Mouse (Mus musculus): ENCODE measurements around the gene Atf6.

The Atf6 gene

DNA sequence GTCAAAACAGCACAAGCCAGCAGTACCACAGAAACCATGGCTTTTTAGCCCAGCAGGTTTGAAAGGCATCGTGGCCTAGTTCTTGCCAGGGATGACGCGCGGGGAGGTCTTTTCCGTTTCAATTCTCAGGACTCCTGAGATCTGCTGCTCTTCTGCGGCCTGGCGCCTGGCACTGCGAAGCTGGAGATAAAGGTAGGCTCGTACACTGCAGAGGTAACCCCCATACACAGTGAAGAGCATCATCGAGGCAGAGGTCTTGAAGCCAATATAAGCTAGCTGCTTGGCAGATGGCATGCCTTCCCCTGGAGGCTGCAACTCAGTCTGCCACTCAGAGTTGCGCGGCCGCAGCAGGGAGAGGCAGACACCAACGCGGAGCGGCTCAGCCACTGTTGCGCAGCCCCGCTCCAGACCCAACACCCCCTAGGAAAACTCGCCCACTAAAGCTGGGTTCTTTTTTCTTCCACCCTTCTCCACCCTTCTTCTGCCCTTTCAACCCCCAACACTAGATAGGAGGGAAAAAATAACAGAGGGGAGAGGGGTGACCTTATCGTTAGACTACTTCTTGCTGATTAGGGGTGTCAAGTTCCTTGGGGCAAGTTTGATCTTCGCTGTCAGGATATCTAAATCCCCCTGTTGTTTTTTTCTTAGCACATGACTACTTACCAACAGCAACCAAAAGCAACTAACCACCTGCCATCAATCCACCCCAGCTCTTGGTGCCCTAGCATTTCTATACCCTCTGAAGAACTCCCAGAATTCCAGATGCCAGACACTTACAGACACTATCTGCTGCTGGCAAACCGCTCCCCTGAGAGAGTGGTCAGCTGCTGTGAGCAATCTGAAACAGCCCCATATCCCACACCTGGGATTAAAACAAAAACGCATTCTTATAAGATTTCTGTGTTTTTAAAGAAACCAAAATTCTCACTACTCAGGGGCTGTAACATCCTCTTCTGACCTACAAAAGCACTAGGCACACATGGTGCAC is 16.6 kb downstream of the Atf6 start:
- intact Hi-C loops (cut with DNase I), result no loop called here

DNA sequence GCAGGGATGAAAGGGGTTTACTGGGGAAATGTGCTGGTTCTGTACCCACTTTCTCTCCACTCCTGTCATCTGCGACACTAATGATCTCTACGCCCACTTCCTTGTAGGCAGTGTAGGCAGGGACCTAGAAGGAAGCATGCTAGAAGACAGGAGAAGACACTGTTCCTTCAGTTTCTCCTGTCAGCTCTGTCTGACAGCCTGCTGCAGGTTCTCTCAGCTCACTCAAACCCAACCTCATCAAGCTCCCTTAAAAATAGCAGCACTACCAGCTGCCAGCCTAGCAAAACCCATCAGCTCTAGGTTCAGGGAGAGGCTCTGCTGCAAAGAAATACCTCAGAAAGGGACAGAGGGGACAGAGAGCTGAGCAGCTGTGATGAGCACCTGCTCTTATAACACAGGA is 17.6 kb downstream of the Atf6 start:
- intact Hi-C loops (cut with DNase I), result no loop called here

DNA sequence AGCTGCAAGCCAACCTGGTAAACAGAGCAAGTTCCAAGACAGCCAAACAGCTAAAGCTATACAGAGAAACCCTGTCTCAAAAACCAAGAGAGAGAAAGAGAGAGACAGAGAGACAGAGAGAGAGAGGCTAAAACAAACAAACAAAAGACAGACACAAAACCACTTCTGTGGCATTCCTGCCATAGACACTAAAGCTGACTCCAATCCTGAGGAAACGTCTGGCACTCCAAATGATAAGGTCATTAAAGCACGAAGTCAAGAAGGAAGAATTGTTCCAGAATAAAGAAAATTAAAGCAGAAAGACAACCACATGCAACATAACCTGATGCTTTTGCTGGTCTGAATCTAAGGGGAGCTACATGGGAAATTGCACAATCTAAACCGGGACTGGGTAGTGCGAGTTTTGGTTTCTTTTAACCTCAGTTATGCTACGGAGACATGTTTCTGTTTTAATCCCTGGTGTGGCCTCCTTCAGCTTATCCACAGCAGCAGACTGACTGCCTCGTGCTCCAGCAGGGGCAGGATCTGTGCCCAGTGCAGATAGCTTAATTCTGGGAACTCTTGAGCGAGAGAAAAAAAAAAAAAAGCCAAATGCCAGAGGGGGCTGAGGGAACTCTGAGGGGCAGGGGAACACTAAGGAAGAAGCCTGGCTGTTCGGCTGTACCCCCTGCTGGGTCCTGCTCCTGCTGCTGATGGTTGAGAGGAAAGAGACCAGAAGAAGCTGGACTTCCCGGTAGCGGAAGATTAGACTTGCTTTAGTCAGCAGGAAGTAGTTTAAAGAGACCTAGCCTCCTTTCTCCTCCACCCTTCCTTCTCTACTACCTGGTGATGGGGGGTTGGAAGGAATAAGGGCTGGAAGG is 21.9 kb downstream of the Atf6 start:
- intact Hi-C loops (cut with DNase I), result no loop called here

DNA sequence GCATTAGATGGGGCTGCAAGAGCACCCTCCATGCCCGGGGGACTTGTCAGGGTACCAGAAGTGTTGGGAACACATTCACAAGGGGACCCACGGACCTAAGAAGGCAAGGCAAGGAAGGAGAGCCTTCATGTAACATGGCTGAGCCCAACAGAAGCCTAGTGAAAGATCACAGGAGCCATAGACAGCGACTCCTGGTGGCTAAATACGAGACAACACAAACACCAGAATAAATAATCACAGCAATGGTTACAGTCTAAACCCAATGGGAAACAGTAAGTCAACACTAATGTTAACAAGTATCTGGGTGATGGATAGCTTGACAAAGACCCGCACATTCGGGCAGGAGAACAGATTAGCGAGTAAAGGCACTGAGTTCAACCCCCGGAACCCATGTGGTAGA is 23.2 kb downstream of the Atf6 start:
- intact Hi-C loops (cut with DNase I), result loop anchor here (5.0 kb wide), 1 partner anchor 547 kb away; no protein-coding TSS in a partner anchor

DNA sequence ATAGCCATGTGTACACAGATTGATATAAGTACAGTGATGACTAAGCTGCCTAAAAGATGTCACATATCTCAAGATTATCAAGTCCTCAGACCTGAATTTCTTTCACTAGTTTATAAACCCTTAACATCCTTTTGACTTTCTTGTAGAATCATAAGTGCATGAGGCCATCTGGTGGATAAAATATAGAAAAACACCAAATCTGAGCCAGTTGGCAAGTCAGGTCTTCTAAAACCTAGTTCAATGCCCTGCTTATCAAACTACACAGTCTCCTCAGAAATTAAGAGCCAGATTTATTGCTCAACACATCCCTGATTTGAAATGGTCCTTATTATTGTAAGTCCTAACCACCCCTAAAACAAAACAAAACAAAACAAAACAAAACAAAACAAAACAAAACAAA is 27.9 kb downstream of the Atf6 start:
- intact Hi-C loops (cut with DNase I), result loop anchor here (2.0 to 5.0 kb wide), 2 partner anchors 207 to 542 kb away; no protein-coding TSS in a partner anchor

DNA sequence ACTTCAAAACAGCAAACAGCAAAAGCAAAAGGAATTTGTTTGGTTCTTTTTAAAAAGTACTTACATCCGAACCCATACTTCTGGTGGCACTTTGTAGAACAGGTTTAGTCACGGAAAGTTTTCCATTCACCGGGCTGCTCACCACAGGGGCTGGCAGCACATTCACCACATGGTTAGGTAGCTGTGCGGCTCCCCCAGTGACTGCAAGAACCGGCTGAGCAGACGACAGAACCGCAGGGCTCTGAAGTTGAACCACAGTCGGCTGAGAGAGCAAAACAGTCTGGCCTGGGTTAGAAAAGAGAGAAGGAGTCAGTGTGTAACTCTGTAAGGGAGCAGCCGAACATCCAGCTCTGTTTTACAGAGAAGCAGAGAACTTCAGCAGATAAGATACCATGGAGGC is 32.8 kb downstream of the Atf6 start:
- intact Hi-C loops (cut with DNase I), result no loop called here

DNA sequence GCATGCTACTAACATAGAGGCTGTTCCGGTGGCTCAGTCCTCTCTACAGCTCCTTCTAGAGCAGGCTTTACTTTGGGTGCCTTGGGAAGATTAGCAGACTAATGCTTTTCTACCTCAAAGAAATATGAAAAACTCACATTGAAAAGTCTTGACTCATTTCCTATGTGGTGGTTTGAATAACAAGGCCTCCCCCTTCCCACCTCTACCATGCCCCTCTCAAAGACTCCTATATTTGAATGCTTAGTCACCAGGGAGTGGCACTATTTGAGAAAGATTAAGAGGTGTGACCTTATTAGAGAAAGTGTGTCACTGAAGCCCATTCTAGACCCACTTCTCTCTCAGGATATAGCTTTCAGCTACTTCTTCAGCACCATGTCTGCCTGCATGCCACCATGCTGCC is 37.8 kb downstream of the Atf6 start:
- intact Hi-C loops (cut with DNase I), result no loop called here

DNA sequence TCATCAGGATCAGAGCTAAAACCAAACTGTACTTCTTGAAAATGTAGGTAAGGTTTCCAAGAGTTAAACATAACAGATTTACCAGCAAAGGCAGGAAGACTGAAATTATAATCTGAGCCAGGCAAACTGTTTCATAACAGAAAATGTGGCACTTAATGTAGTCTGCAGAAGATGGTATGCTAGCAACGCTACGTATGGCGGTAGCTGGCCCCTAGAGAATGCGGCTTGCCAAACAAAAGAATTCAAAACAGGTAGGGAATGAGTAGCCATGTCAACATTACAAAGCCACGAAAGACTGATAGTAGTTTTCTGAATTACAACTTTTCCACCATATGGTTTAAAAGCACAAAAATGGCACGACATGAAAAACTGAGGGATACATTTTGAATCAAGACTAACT is 38.2 kb downstream of the Atf6 start:
- intact Hi-C loops (cut with DNase I), result no loop called here

DNA sequence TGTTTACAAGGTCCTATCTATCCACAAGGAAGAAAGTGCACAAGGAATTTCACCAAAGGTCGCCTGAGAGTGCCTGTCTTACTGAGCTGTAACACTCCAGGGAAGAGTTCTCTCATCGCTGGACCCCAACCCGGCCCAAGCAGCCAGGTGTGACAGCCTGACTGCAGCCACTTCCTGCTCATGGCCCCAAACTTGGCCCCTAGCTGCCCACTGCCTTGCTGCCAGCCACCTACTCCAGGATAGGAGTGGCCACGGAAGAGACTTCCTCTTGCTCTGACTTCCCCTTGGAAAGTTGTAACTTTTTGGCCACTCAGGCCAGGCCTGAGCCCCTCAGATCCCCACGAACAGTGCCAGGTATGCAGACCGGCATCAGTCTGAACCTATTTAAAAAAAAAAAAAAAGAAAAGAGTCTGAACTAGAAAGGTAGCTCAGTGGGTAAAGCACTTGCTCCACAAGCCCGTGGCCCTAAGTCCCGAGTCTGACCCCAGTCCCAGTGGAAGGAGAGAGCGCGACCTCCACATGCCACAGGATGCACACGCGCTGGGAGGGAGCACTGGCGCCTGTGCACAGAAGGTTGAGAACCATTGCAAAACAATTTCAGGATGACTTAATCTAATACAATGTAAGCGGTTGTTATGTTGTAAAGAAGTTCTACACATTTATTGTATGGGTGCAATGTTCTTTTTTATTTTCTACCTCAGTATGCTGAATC is 47.3 kb downstream of the Atf6 start:
- intact Hi-C loops (cut with DNase I), result no loop called here

DNA sequence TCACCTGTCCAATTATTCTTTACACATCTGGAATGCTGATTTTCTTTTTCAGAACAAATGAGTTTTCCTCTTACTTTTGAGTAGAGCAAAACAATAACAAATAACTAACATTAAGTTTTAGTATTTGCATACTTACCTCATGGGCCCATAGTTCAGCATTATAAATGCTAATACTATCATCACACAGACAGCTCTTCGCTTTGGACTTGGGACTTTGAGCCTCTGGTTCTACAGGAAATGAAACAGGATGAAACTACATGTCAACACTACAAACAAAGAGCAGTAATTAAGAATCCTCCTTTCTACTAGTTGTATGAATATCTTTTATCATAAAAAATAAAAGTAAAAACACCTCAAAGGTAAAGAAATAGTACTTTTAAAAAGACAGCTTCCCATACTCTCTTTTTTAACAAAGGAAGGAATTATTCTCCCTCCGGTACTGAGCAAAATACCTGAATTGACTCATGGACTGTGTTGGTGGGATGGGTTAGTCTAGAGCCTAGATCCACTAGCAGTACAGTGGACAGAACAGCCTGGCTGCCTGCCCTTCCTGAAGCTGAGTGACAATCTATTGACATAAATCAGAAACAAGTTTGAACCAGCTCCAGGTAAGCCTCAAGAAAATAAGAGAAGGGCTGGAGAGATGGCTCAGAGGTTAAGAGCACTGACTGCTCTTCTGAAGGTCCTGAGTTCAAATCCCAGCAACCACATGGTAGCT is 52.1 kb downstream of the Atf6 start:
- intact Hi-C loops (cut with DNase I), result no loop called here

DNA sequence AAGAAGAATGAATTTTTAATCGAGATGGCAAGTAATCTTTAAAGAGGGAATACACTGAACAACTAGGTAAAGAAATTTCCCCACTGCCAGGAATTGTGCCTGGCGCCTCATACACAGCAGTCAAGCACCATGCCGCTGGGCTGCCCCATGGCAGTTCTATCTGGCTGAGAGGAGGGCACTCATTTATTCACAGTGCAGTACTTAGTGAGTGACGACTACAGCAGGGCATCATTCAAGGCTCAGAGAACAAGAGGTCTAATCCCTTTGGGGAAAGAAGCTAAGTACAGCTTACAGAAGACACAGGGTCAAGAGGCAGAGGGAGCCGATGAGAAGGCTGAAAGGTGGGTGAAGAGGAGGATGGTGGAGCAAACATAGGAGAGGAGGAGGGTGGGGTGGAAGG is 54.7 kb downstream of the Atf6 start:
- intact Hi-C loops (cut with DNase I), result no loop called here

DNA sequence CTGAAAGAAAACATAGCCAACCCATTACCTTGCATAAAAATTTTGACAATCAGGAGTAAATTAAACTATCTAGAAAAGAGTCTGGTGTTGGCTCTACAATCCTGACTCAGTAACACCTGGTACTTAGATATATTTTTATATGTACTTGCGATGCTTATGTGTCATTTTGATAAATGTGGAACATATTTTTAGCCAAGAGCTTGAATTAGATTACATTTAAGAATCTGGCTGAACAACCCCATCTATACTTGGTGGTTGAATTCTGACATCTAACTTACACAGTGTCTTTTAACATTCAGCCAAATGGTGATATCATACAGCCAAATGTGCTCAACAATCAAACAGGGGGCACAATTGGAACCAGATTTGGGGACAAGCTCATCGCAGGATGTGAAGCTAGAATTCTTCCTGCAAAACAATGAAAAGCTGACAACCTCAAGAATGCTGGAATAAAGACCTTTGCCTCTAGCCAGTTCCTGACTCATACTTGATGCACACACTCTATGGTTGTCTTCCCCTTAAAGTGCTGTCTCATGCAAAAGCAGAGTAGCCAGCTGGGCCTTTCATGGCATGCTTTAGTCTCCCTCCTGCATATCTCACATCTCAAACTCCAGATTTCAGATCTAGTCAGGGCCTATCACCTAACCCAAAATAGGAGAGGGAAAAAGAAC is 59.8 kb downstream of the Atf6 start:
- intact Hi-C loops (cut with DNase I), result no loop called here

DNA sequence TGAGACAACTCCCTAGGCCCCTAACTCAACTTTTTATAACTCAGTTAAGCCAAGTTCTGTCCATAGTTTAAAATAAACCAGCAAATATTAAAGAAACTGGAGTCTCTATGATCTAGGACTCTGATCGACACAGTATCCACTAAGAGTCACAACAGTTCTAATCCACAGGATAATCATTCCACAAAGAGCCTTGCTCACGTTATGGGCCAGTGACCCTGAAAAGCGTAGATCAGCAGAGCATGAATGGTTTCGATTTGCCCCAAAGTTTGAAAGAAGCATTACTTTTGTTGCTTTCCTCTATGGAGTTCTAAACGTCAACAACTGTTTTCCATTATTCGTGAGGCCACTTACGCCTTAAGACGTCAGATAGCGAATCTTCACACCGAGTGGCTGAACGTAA is 62.9 kb downstream of the Atf6 start:
- intact Hi-C loops (cut with DNase I), result no loop called here

DNA sequence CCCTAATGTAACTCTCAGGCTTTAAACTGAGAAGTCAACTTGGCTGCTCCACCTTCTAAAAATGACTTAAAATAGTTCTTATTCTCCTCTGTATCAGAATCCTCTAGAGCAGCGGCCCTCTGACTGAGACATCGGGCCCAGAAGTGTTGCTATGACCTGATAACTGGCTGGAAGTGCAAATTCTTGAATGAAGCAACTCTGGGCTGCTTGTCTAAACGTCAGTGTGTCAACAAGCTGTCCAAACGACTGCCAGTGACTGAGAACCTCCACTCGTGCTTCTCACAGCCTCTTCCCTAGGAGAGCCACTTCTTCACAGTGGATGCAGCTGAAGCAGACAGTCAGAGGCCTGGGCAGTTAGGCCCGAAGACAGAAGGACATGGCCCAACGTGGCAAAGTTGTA is 64.9 kb downstream of the Atf6 start:
- intact Hi-C loops (cut with DNase I), result no loop called here

DNA sequence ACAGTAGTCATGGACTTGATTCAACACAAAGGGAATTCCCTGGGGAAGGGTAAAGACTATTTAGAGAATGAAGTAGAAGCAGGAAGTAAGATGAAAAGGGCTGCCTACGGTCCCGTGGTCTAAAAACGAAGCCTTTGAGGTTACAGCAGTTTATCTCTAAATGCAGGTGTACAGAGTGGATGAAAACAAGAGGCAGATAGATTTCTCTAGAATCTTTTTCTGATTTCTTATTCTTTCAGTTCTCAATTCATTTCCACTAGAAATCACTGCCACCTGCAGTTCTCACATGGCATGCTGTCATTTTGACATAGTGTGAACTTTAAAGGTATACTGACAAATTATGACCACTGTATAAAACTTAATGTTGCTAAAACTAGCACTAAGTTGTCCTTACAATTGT is 66.9 kb downstream of the Atf6 start:
- intact Hi-C loops (cut with DNase I), result no loop called here

DNA sequence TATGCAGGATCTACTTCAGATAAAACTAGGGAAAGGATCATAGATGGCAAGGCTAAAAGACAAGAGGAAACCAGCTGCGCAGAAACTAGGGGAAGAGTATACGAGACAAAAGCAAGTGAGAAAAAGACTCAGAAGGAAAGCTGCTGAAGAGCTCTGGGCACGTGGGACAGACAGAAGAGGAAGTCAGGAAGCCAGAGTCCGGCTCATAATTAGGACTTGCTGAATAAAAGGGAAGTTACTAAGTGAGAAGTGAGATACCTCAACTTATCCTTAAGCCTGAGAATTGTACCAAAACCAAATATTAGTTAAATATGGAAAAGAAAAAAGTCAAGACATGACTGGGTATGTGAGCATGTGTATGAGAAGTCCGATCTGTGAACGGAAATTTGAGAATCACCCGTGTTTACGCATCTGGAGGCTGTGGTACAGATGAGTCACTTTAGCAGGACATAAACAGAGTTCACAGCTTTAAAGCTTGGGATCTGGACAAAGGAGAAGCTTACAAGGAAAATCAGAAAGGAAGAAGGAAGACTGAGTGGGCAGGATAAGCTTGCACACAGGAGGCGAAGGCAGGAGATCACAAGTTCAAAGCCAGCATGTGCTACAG is 71.7 kb downstream of the Atf6 start:
- intact Hi-C loops (cut with DNase I), result no loop called here

DNA sequence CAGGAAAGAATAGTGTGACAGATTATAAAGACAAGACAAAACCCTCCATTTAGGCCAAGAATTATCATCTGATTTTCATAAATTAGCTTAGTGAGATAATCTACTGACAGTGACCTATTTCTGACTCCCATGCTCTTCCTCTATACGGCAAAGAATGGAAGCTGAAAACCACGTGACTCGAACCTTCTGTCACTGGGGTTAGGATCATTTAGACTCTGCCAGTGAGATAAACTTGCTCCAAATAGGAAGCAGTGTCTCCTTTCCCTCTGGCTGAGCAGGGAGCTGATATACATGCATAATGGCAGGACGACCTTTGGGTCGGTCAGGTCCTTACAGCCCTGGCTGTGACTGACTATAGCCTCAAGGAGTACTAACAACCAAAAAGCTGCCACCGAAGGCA is 76.0 kb downstream of the Atf6 start:
- intact Hi-C loops (cut with DNase I), result no loop called here

DNA sequence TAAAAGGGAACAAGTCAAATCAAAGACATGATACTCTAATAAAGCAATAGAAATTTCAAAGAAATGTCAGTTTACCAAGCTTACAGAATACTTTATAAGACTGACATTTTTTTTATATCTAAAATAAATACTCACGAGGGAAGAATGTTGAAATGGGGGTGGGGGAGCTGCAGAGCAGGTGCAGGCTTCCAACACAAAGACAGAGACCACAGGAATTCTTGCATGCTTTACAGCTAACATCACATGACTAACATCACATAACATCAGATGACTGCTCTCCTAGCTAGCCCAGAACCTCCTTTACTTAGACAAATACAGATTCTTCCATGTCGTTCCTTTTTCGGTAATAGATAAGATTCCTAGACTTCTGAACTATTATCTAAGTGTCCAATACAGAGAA is 76.6 kb downstream of the Atf6 start:
- intact Hi-C loops (cut with DNase I), result no loop called here

DNA sequence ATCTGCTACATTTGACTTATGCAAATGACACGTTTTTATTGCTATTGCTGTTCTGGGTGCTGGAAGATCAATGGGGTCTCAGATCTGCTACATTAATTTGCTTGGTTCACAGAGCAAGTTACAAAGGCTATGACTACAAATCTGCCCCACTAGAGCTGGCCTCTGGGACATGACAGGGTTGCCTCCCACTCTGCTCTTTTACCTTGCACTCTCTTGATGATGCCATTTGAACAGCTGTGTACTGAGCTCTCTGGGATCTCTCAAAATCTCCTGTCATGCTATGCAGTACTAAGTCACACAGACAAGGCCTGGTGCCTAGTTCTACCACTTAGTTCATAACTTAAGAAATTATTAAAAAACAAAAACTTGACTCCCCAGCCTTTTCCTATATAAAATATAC is 79.9 kb downstream of the Atf6 start:
- intact Hi-C loops (cut with DNase I), result no loop called here

All from adrenal gland (tissue).